In genomic region chr5:97730920-97731319, GRCm38 (mm10) we compare ENCODE assay signal across 16 mouse cellular contexts.
"Had no signal": no experiment of that assay in that cellular context is flagged by ENCODE, and none has a peak within 500 bp of the region (broad histone marks: within the 10 kb centered on the region; RNA-seq: fewer than 3 reads in every experiment).

No protein-coding gene starts in this region.

- H3K4me3 ChIP-seq: limb, embryonic 12.5 days; liver, embryonic 13.5 days; midbrain, embryonic 10.5 days; midbrain, embryonic 15.5 days; neural tube, embryonic 12.5 days; stomach, embryonic 15.5 days had no signal

- H3K9me3 ChIP-seq: limb, embryonic 12.5 days; liver, embryonic 13.5 days; midbrain, embryonic 10.5 days; midbrain, embryonic 15.5 days; neural tube, embryonic 12.5 days; stomach, embryonic 15.5 days had no signal

- H3K27ac ChIP-seq: kidney, postnatal 0 days; limb, embryonic 12.5 days; liver, embryonic 13.5 days; midbrain, embryonic 10.5 days; midbrain, embryonic 15.5 days; neural tube, embryonic 12.5 days; stomach, embryonic 15.5 days had no signal

- DNase-seq: kidney, adult 11 months; kidney, adult 9 months; kidney, postnatal 36 days; layer of hippocampus, adult 9-11 months; layer of hippocampus, postnatal 36 days; liver; liver, embryonic 13.5 days; liver, postnatal 0 days; right cerebral cortex, postnatal 4 days; thymus, postnatal 36 days had no signal

- H3K36me3 ChIP-seq: limb, embryonic 12.5 days; liver, embryonic 13.5 days; midbrain, embryonic 10.5 days; midbrain, embryonic 15.5 days; neural tube, embryonic 12.5 days; stomach, embryonic 15.5 days had no signal

- H3K27me3 ChIP-seq: limb, embryonic 12.5 days; liver, embryonic 13.5 days; midbrain, embryonic 15.5 days; neural tube, embryonic 12.5 days; stomach, embryonic 15.5 days had no signal

- H3K4me1 ChIP-seq: liver, embryonic 13.5 days; midbrain, embryonic 10.5 days; midbrain, embryonic 15.5 days; neural tube, embryonic 12.5 days; stomach, embryonic 15.5 days had no signal
